Mouse (Mus musculus): ENCODE measurements around the gene Gm49380. TPM values are rescaled to one million over a fixed set of nuclear protein-coding genes. Genes with fewer than 3 reads are reported as not detected.

Gene Gm49380
- polyA plus RNA-seq, 1 experiment from 2014 or later: not detected

DNA sequence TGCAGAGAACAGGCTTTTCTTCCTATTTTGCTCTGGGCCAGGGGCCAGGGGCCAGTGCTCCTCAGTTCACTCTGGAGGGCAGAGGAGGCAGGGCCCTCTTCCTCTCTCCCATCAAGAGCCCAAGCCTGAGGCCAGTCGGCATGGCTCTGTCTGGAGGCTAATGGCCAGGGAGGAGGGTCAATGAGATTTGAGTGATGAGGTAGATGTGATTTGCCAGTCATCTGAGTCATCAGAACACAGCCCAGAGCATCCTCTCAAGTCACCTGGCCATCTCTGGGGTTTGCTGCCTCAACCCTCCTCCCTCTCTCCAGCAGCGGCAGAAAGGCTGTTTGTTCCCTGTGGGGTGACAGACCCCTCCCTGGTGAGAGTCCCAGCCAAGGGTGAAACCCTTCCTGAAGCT, 20.0 kb upstream of the Gm49380 start:
- no peak overlapping the region for H3K9ac ChIP-seq
- no peaks in the 10 kb centered on the region for H3K36me3 ChIP-seq
- H3K27me3 ChIP-seq: peaks cover 46% of the 10 kb centered on the region
- H3K4me1 ChIP-seq (replicated peaks): peaks cover 39% of the 10 kb centered on the region
- ATAC-seq (ENCODE audit: low FRiP score, low read depth): no peak
- no peak overlapping the region for H3K27ac ChIP-seq (replicated peaks)
- H3K4me2 ChIP-seq: peak overlapping the region; percentile 93; the same call in 1 of the 2 replicates
- no peaks in the 10 kb centered on the region for H3K9me3 ChIP-seq
- H3K4me3 ChIP-seq: no peak overlapping the region
- 28% methylated on average over 2 of the region's 2 CpGs for WGBS

DNA sequence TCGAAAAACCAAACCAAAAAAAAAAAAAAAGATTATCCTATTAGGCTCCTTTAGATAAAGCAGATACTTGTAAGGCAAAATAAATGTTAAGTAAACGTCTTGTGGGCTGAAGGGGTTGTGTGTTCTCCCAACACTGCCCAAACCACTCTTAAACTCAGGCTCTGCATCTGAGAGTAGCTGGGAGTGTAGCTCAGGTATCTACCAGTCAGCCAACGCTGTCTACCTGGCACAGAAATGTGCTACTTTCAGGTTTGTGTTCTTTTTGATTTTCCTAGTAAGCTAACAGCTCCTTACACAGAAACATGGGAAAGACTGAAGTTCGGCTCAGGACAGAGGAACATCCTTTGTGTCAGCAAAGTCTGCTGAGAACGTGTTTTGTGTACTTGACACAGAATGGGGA, 18.9 kb upstream of the Gm49380 start:
- no peak overlapping the region for H3K4me3 ChIP-seq
- H3K27me3 ChIP-seq: peaks cover 46% of the 10 kb centered on the region
- H3K27ac ChIP-seq (replicated peaks): no peak overlapping the region
- peaks cover 39% of the 10 kb centered on the region for H3K4me1 ChIP-seq (replicated peaks)
- H3K36me3 ChIP-seq: no peaks in the 10 kb centered on the region
- WGBS: 62% methylated on average over 5 of the region's 5 CpGs
- no peaks in the 10 kb centered on the region for H3K9me3 ChIP-seq
- H3K9ac ChIP-seq: no peak overlapping the region
- no peak overlapping the region for H3K4me2 ChIP-seq
- no peak for ATAC-seq (ENCODE audit: low FRiP score, low read depth)

DNA sequence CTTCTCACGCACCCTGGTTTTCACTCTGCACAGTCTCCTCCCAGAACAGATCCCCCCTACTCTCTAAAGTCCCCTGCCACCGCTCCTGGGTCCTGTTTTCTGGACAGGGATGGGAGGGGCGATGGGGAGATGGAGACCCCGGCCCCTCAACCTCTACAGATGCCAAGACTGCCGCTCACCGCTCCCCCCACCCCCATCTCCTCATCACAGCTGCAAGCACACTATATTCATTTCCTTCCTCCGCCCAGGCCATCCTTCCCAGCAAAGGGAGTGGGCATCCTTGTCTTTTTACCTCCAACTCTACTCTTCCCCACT, 17.9 kb upstream of the Gm49380 start:
- WGBS: 48% methylated on average over 7 of the region's 7 CpGs
- ATAC-seq (ENCODE audit: low FRiP score, low read depth): no peak
- H3K27me3 ChIP-seq: peaks cover 38% of the 10 kb centered on the region

DNA sequence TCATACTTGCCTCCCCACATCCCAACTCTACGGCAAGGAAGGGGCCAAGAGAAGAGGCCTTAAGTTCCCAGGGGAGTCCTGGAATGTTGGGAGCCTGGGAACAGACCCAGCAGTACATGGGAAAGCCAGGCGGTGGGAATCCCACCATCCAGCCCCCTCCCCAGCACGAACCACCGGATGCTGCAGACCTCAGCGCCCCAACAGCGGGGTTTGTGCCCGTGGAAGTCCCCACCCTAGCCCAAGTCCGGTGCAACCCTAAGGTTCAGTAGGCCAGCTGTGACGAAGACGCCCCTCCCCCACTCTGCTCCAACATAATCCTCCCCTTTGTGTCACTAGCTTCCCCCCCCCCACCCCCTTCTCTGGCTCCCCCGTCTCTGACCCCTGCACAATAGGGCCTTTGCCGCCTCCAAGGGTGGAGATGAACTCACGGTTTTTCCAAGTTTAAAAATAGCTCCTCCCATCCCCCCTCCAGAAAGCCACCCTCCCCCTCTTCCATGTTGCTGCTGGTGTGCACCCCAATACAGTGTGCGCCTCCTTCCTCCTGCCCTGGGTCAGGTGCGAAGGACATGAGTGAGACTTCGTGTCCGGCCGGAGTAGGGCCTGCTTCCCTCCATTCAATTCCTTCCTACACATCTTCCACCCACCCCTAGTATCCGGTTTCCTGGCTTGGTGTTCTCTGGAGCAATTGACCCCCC, 17.4 kb upstream of the Gm49380 start:
- Histone ChIP-seq H3K9ac (no peak overlapping the region), H3K27me3 (peaks cover 33% of the 10 kb centered on the region)
- no peak for ATAC-seq (ENCODE audit: low FRiP score, low read depth)

More for the DNA sequence above, 17.9 kb upstream of the Gm49380 start:
- Histone ChIP-seq H3K27ac (replicated peaks) (0 out of 2 replicates have a peak overlapping the region, but pooled peaks have one; percentile 17), H3K9me3 (no peaks in the 10 kb centered on the region), H3K36me3 (no peaks in the 10 kb centered on the region), H3K4me1 (replicated peaks) (peaks cover 43% of the 10 kb centered on the region), H3K4me2 (peak overlapping the region; percentile 59; the same call in 1 of the 2 replicates), H3K4me3 (no peak overlapping the region), H3K9ac (no peak overlapping the region)

DNA sequence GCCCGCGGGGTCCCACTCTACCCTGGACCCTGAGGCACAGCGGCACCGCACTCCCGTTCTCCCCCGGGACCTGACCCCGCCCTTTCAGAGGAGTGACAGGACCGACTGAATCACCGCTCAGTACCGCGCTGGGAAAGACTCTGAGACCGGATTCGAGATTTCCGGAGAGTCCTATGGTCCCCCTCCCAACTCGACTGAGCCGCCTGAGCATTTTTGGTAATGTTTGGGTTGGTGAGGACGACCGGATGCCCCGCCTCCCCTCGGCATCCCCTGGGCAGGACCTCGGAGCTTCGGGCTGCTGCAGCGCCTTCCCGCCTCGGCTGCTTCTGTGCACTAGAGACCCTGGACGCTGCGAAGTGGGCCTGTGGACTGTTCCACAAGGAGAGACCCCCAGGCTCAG, 16.7 kb upstream of the Gm49380 start:
- no peak for ATAC-seq (ENCODE audit: low FRiP score, low read depth)
- H3K27ac ChIP-seq (replicated peaks): 0 out of 2 replicates have a peak overlapping the region, but pooled peaks have one; percentile 19
- no peaks in the 10 kb centered on the region for H3K9me3 ChIP-seq
- H3K4me3 ChIP-seq: peak overlapping the region; percentile 28
- under 1% methylated on average over 27 of the region's 27 CpGs for WGBS
- no peaks in the 10 kb centered on the region for H3K36me3 ChIP-seq
- H3K9ac ChIP-seq: peak overlapping the region; percentile 28; the same call in 1 of the 2 replicates
- H3K4me2 ChIP-seq: peak overlapping the region; percentile 59
- peaks cover 44% of the 10 kb centered on the region for H3K4me1 ChIP-seq (replicated peaks)
- H3K27me3 ChIP-seq: peaks cover 32% of the 10 kb centered on the region

More for the DNA sequence above, 17.4 kb upstream of the Gm49380 start:
- 0 out of 2 replicates have a peak overlapping the region, but pooled peaks have one; percentile 17 for H3K27ac ChIP-seq (replicated peaks)
- 21% methylated on average over 19 of the region's 19 CpGs for WGBS
- no peaks in the 10 kb centered on the region for H3K9me3 ChIP-seq
- peaks cover 45% of the 10 kb centered on the region for H3K4me1 ChIP-seq (replicated peaks)
- H3K4me2 ChIP-seq: peak overlapping the region; percentile 59
- H3K4me3 ChIP-seq: peak overlapping the region; percentile 28
- no peaks in the 10 kb centered on the region for H3K36me3 ChIP-seq

DNA sequence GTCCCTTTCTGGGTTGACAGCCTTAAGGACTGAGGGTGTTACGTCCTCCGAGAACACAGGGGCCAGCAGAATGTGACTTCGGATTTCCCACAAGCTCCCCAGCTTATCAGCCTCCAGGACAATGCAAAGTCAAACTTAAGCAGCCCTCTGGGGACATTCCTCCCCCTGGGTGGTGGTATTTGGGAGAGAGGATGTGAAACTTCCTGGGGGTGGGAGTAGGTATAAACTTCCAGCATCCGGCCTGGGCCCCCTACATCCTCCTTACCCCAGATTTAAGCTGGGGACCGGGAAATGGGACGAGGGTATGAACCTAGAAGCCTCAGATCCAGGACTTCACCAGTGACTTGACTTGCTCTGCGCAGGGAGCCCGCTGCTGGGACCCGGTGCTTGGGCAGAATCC, 16.3 kb upstream of the Gm49380 start:
- H3K4me3 ChIP-seq: peak overlapping the region; percentile 28
- no peak for ATAC-seq (ENCODE audit: low FRiP score, low read depth)
- no peaks in the 10 kb centered on the region for H3K36me3 ChIP-seq
- H3K9ac ChIP-seq: peak overlapping the region; percentile 28; the same call in 1 of the 2 replicates
- 0 out of 2 replicates have a peak overlapping the region, but pooled peaks have one; percentile 19 for H3K27ac ChIP-seq (replicated peaks)
- H3K9me3 ChIP-seq: no peaks in the 10 kb centered on the region
- H3K27me3 ChIP-seq: peaks cover 28% of the 10 kb centered on the region
- WGBS: 12% methylated on average over 9 of the region's 9 CpGs
- H3K4me1 ChIP-seq (replicated peaks): peaks cover 40% of the 10 kb centered on the region
- peak overlapping the region; percentile 59 for H3K4me2 ChIP-seq

DNA sequence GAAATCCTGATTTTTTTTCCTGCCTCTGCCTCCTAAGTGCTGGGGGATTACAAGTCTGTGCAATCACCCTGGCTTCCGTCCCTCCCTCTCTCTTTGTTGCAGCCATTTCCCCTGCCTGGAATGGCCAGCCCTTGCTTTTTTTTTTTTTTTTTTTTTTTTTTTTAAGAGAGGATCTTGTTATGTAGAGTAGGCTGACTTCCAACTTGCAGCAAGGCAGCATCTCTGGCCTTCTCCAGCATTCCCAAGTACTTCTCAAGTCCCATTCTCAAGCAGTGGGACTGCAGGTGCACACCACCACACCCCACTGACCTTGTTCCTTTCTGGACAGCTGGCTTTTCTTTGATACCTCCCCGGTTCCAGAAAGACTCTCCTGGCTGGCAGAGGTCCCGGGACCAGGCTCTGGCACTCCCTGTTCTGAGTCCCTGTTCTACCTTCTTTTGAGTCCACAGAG, 14.1 kb upstream of the Gm49380 start:
- Histone ChIP-seq H3K9me3 (no peaks in the 10 kb centered on the region), H3K27ac (replicated peaks) (no peak overlapping the region), H3K36me3 (no peaks in the 10 kb centered on the region), H3K4me1 (replicated peaks) (peaks cover 23% of the 10 kb centered on the region), H3K9ac (no peak overlapping the region), H3K4me3 (no peak overlapping the region), H3K4me2 (no peak overlapping the region), H3K27me3 (peaks cover 14% of the 10 kb centered on the region)
- WGBS: 62% methylated on average over 3 of the region's 3 CpGs
- ATAC-seq (ENCODE audit: low FRiP score, low read depth): no peak

DNA sequence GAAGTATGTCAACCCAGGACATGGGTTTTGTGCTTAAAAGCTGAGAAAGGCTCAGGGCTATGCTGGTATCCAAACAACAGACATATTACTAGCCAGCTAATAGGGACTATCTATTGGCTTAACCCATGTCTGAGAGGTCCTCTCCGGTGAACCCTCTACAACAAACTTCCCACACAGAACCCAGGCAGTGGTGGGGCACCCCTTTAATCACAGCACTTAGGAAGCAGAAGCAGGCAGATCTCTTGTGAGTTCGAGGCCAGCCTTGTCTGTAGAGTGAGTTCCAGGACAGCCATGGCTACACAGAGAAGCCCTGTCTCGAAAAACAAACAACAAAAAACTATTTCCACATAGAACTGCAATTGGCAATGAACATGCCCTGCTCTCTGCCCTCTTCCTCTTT, 13.4 kb upstream of the Gm49380 start:
- no peak overlapping the region for H3K27ac ChIP-seq (replicated peaks)
- no peak overlapping the region for H3K4me3 ChIP-seq
- H3K36me3 ChIP-seq: no peaks in the 10 kb centered on the region
- WGBS: 93% methylated on average over 3 of the region's 3 CpGs
- no peaks in the 10 kb centered on the region for H3K9me3 ChIP-seq
- H3K27me3 ChIP-seq: peaks cover 9% of the 10 kb centered on the region; the same call in 1 of the 2 replicates
- H3K9ac ChIP-seq: no peak overlapping the region
- no peak for ATAC-seq (ENCODE audit: low FRiP score, low read depth)
- H3K4me1 ChIP-seq (replicated peaks): peaks cover 23% of the 10 kb centered on the region
- no peak overlapping the region for H3K4me2 ChIP-seq

DNA sequence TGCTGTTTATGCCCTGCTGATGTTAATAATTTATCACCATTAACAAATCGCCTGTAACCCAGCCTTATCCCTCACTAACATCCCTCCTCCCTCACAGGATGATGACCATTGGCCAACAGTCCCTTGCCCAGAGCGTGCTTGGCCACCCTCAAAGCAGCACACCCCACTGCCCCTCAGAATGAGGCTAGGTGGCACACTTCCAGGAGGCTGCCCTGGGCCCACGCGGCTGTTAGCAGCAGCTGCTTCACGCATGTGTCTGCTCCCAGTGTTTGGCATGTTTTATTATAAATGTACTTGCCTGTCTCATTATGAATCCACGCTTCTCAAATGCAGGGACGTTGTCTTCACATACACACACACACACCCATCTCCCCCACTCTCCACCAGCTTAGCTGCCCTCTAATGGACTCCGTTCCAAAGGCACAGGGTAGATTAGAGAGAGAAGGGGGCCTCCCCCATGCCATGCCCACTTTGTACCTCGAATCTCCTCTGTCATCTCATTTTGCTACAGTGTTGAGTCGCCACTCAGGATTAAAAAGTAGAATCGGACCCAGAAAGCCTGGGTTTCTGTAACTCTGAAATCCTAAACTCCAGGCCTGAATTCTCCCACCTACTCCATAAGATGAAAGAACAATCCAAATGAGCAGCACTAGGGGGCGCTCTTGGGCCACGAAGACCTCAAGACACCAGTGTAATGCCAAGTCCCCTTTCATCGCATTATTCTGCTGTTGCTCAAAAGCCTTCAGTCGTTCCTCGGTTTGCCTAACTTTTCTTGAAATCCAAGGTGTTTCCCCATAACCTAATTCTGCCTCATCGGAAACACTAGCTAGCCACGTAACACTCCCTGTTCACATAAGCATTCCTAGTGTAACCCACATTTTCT, 12.5 kb upstream of the Gm49380 start:
- Histone ChIP-seq H3K27ac (replicated peaks) (no peak overlapping the region), H3K9me3 (no peaks in the 10 kb centered on the region), H3K9ac (no peak overlapping the region), H3K4me2 (peak overlapping the region; percentile 35), H3K36me3 (no peaks in the 10 kb centered on the region), H3K27me3 (peaks cover 2% of the 10 kb centered on the region; the same call in 1 of the 2 replicates), H3K4me3 (no peak overlapping the region), H3K4me1 (replicated peaks) (peaks cover 22% of the 10 kb centered on the region)
- peak; percentile 70 for ATAC-seq (ENCODE audit: low FRiP score, low read depth)
- WGBS: 31% methylated on average over 18 of the region's 18 CpGs

DNA sequence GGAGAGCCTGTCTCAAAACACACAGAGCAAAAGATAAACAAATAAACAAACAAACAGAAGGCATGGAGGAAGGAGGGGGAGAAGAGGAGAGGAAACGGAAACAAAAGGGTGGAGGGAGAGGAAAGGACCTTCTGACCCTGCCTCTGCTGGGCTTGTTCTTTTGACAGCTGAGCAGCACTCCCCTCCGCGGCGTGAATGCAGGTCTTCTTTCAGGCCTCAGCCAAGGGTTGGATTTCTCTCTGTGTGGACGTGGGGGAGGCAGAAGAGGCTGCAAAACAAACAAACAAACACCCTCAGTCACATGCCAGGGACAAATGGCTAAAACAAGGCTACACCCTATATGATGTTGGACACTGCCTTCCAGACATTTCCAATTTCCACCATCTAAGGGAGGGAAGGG, 11.7 kb upstream of the Gm49380 start:
- no peak for ATAC-seq (ENCODE audit: low FRiP score, low read depth)
- no peaks in the 10 kb centered on the region for H3K9me3 ChIP-seq
- no peak overlapping the region for H3K9ac ChIP-seq
- WGBS: 38% methylated on average over 5 of the region's 5 CpGs
- no peak overlapping the region for H3K4me2 ChIP-seq
- no peaks in the 10 kb centered on the region for H3K36me3 ChIP-seq
- H3K27me3 ChIP-seq: 0 out of 2 replicates have a peak, but pooled peaks cover 2% of the 10 kb centered on the region
- peaks cover 15% of the 10 kb centered on the region for H3K4me1 ChIP-seq (replicated peaks)
- no peak overlapping the region for H3K4me3 ChIP-seq
- no peak overlapping the region for H3K27ac ChIP-seq (replicated peaks)

DNA sequence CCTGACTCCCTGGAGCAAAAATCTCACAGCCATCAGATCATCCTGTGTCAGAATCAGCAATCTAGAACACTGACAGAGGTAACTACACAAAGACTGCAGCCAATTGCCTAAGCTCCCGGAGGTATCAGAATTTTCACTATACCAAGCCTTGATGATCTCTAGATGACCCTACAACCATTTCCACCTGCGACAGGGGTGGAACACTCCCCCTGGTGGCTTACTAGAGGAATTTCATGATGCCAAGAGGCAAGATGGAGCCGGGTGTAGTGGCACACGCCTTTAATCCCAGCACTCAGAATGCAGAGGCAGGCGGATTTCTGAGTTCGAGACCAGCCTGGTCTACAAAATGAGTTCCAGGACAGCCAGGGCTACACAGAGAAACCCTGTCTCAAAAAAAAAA, 11.0 kb upstream of the Gm49380 start:
- Histone ChIP-seq H3K36me3 (no peaks in the 10 kb centered on the region), H3K27ac (replicated peaks) (no peak overlapping the region), H3K4me1 (replicated peaks) (peaks cover 10% of the 10 kb centered on the region), H3K4me2 (no peak overlapping the region), H3K9ac (no peak overlapping the region), H3K9me3 (no peaks in the 10 kb centered on the region), H3K4me3 (no peak overlapping the region), H3K27me3 (no peaks in the 10 kb centered on the region)
- no peak for ATAC-seq (ENCODE audit: low FRiP score, low read depth)
- 77% methylated on average over 6 of the region's 6 CpGs for WGBS

DNA sequence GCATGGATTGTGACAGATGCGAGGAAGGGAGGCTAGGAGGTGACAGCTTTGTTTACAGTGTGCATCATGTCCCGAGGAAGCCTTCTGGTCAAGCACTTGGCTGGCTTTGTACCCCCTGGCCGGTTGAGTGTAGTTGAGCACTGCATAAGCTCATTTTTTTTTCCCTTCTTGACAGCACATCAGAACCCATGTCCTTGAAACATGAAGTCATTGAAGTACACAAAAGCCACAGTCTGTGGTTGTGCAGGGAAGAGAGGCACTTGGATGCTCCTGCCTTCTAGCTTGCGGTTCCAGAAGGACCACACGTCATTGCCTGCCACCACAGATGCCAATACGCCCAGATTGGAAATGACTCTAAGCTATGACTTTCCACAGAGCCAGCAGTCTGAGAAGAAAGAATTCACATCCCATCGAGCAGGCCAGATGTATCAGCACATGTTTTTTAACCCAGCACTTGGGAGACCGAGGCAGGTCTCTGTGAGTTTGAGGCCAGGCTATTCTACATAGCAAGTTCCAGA, 6.7 kb upstream of the Gm49380 start:
- Histone ChIP-seq H3K9me3 (no peaks in the 10 kb centered on the region), H3K9ac (no peak overlapping the region), H3K4me2 (no peak overlapping the region), H3K27ac (replicated peaks) (no peak overlapping the region), H3K36me3 (no peaks in the 10 kb centered on the region), H3K4me3 (no peak overlapping the region), H3K27me3 (no peaks in the 10 kb centered on the region), H3K4me1 (replicated peaks) (no peaks in the 10 kb centered on the region)
- WGBS: 83% methylated on average over 8 of the region's 8 CpGs
- ATAC-seq (ENCODE audit: low FRiP score, low read depth): no peak
